Mouse (Mus musculus): Measurements from ENCODE around the gene 1700019N19Rik.

- peak; percentile 4; the same call in 1 of the 2 replicates for TF ChIP-seq CTCF (IDR thresholded peaks at IDR 0.05; ENCODE audit: low read depth, low read length)
- TF ChIP-seq GATA1 (IDR thresholded peaks at IDR 0.05; ENCODE audit: borderline replicate concordance, low read length), result no peak
- no peak for TF ChIP-seq TAL1 (conservative IDR thresholded peaks at IDR 0.05; ENCODE audit: low read depth, low read length)
These were observed 12.1 kb upstream of the 1700019N19Rik start for GRCm38 (mm10) chr19:58806364-58806763.
